Mouse (Mus musculus): Measurements from ENCODE around the gene Tlk1.

Tlk1 gene

DNA sequence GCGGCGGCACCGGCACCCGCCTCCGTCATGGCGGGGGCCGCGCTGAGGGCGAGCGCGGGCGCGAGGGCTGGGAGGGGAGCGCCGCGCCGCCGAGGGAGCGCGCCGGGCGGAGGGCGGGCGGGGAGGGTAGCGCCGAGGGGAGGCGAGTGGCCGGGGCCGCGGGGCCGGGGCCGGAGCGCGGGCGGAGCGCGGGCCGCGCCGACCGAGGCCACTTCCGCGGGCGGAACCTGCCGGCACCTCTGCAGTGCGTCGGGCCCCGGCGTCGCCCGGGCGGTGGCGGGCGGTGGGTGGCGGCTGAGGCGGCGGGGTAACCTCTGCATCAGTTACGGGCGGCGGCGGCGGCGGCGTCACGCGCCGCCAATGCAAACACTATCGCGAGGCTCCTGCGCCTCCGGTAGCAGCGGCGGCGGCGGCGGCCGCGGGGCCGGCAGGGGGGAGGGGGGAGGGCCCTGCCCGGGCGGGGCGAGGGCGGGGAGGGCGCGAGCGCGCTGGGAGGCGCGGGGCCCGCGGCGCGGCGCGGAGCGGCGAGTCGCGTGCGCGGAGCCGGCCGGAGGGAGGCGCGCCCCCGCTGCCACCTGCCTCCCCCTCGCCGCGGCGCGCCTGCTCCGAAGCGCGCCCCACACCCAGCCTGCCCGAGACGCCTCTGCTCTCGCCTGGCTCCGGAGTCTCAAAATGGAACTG, at the start of gene Tlk1:
Tlk1 (minus strand) TSS at position 358 of the 681 bp plus-strand sequence.
- no peaks in the 10 kb centered on the region for H3K27me3 ChIP-seq (ENCODE audit: control insufficient read depth, insufficient read depth, low read length, poor library complexity, severe bottlenecking)
- DNase-seq (ENCODE audit: low read depth, low spot score) = peak; percentile 90
- H3K36me3 ChIP-seq (ENCODE audit: control insufficient read depth, insufficient read depth, low read length, poor library complexity, severe bottlenecking) = no peaks in the 10 kb centered on the region

DNA sequence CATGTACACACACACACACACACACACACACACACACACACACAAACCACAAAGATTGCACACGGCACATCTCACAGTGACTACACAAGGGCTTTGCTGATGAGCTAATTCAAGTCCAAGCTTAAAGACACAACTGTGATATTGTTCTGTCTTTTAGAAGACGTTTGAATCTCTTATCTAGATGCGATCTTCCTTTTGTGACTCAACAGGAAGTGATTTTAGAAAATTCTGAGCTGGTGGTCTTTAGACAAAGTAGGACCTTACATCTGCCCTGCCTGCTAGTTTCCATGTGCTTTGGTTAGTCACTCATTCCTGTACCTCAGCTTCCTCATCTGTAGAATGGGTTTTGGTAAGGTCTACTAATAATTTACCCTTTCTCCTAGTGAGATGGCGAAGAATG, 49.6 kb upstream of the Tlk1 start:
- DNase-seq (ENCODE audit: low read depth, low spot score) = no peak
- H3K27me3 ChIP-seq (ENCODE audit: control insufficient read depth, insufficient read depth, low read length, poor library complexity, severe bottlenecking) = no peaks in the 10 kb centered on the region
- no peaks in the 10 kb centered on the region for H3K36me3 ChIP-seq (ENCODE audit: control insufficient read depth, insufficient read depth, low read length, poor library complexity, severe bottlenecking)

DNA sequence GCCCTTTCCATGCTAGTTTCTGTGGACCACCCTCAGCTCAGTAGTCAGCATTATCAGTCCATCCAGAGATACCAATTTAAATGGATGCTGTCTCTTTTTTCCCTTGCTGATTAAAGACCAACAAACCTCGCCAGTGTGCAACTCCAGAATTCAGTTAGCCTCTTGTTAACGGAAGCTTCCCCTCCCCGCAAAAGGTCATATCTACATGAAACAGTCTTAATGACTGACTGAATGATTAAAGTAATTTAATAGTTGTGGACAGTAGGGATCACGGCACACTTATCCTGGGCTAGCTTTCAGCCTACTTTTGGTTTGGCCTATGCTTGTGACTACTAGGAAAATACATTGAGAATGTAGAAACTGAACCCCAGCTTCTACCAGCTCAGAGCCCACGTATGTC, 47.6 kb upstream of the Tlk1 start:
- no peak for DNase-seq (ENCODE audit: low read depth, low spot score)
- Histone ChIP-seq H3K36me3 (ENCODE audit: control insufficient read depth, insufficient read depth, low read length, poor library complexity, severe bottlenecking) (no peaks in the 10 kb centered on the region), H3K27me3 (ENCODE audit: control insufficient read depth, insufficient read depth, low read length, poor library complexity, severe bottlenecking) (no peaks in the 10 kb centered on the region)

DNA sequence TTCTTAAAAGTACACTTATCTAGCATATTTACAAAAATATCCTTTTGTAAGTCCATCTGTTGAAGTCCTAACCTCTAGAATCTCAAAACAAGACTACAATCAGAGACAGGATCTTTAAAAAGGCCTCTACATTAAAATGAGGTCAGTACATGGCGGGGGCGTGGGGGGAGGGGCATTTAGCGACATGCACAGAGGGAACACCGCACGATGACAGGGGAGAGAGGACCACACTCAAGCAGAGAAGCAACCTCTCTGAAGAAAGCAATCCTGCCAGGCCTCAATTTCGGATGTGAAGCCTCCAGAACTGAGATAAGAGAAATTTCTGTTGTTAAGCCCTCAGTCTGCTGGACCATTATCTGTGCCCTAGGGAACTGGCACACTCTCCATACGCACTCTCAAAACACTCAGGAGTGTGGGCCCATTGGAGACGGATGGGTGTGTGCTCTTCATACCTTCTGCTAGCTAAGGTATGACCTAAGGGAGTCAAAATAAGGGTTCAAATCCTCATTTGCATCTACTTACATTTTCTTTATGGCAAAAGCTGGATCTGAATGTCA, 46.0 kb upstream of the Tlk1 start:
- no peak for DNase-seq (ENCODE audit: low read depth, low spot score)
- no peaks in the 10 kb centered on the region for H3K36me3 ChIP-seq (ENCODE audit: control insufficient read depth, insufficient read depth, low read length, poor library complexity, severe bottlenecking)
- no peaks in the 10 kb centered on the region for H3K27me3 ChIP-seq (ENCODE audit: control insufficient read depth, insufficient read depth, low read length, poor library complexity, severe bottlenecking)

DNA sequence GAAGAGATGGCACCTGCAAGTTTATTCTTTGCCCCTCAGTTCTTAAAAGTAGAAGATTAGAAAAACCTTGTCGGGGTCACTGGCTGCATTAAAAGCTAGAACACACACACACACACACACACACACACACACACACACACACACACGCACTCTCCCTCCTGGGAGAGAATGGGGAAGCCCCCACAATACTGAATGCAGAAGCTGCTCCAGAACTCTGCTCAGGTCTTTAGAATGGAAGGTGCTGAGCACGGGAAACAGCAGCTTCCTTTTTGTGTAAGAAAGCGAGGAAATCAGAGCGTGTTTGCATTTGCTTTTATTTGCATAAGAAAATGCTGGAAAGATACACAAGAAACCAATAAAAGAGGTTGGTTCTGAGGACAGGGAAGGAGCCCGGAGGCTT, 45.3 kb upstream of the Tlk1 start:
- Histone ChIP-seq H3K36me3 (ENCODE audit: control insufficient read depth, insufficient read depth, low read length, poor library complexity, severe bottlenecking) (no peaks in the 10 kb centered on the region), H3K27me3 (ENCODE audit: control insufficient read depth, insufficient read depth, low read length, poor library complexity, severe bottlenecking) (no peaks in the 10 kb centered on the region)
- DNase-seq (ENCODE audit: low read depth, low spot score) = peak; percentile 84

DNA sequence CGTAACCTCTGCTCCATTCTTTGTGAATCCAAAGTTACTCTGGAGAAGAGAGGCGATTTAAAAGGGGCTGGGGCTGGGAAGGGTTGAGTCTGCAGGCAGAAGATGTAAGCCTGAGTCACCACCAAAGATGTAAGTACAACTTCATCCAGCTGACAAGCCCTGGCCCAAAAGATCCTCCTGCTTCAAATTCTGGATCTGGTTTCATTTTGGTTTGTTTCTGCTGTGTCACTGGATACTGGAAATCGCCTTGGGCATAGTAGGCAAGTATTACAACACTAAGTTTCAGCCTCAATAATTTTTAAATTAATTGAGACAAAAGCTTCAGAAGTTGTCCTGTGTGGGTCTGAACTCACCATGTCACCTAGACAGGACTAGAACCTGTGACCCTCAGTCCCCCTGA, 43.6 kb upstream of the Tlk1 start:
- H3K36me3 ChIP-seq (ENCODE audit: control insufficient read depth, insufficient read depth, low read length, poor library complexity, severe bottlenecking) = no peaks in the 10 kb centered on the region
- DNase-seq (ENCODE audit: low read depth, low spot score) = no peak
- H3K27me3 ChIP-seq (ENCODE audit: control insufficient read depth, insufficient read depth, low read length, poor library complexity, severe bottlenecking) = no peaks in the 10 kb centered on the region

DNA sequence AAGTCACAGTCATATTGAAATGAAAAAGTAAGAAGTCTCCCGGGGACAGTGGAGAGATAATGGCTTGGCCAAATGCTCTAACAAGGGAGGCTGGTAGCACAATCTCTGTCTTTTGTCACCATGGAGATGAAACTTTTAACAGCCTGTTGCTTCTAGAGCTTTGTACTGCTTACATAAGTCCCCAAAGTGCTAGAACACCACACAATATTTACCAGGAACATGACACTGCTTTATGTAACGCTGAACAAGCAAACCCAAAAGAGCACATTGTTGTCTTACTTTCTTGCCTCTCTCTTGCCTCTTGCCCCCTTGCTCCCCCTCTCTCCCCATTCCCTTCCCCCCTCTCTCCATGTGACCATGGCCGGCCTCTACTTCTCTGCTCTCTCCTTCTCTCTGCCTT, 41.7 kb upstream of the Tlk1 start:
- DNase-seq (ENCODE audit: low read depth, low spot score) = no peak
- no peaks in the 10 kb centered on the region for H3K27me3 ChIP-seq (ENCODE audit: control insufficient read depth, insufficient read depth, low read length, poor library complexity, severe bottlenecking)
- H3K36me3 ChIP-seq (ENCODE audit: control insufficient read depth, insufficient read depth, low read length, poor library complexity, severe bottlenecking) = no peaks in the 10 kb centered on the region

DNA sequence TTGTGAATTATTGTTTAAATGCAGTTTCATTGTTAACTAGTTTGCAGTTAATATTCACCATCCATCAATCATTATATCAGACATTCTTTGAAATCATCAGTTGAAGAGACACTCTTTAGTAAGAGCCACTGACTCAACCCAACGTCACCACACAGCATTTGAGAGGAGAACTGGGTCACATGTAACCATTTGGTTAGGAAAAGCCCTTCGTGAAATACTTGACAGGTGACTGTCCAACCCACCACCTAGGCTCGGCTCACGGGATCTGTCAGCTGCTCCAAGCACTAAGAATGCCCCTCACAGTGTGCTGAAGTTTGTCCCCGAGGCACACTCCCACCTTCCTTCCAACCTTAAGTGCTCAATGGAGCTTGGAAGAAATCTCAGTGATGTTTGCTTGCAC, 37.4 kb upstream of the Tlk1 start:
- Histone ChIP-seq H3K36me3 (ENCODE audit: control insufficient read depth, insufficient read depth, low read length, poor library complexity, severe bottlenecking) (no peaks in the 10 kb centered on the region), H3K27me3 (ENCODE audit: control insufficient read depth, insufficient read depth, low read length, poor library complexity, severe bottlenecking) (no peaks in the 10 kb centered on the region)
- DNase-seq (ENCODE audit: low read depth, low spot score) = no peak

DNA sequence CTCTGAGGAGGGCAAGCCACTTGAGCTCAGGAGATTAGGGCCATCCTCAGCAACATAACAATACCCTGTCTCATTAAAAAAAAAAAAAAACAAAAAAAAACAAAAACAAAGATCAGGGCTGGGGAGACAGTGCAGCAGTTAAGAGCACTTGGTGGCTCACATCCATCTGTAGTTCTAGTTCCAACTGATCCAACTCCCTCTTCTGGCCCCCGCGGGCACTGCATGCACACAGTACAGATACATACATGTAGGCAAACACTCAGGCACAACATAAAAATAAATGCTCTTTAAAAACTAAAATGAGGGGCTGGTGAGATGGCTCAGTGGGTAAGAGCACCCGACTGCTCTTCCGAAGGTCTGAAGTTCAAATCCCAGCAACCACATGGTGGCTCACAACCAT, 34.2 kb upstream of the Tlk1 start:
- no peaks in the 10 kb centered on the region for H3K36me3 ChIP-seq (ENCODE audit: control insufficient read depth, insufficient read depth, low read length, poor library complexity, severe bottlenecking)
- peak; percentile 24 for DNase-seq (ENCODE audit: low read depth, low spot score)

DNA sequence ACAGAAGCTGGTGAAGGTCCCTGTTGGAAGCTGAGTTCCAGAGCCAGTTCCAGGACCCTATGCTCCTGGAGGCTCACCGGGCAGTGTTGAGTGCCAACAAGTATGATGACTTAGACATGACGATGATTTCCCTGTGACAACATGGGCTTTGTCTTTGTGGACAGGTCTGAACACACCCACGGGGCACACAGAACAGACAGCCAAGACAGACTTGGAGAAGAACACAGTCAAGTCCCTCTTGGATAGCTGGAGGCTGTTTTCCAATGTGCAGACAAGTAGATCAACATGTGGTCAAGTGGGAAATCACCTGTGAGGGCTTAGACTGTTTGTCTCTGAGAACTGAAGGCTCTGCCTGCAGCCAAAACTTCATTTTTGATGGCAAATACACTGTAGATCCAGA, 31.4 kb upstream of the Tlk1 start:
- no peaks in the 10 kb centered on the region for H3K27me3 ChIP-seq (ENCODE audit: control insufficient read depth, insufficient read depth, low read length, poor library complexity, severe bottlenecking)
- DNase-seq (ENCODE audit: low read depth, low spot score) = no peak
- no peaks in the 10 kb centered on the region for H3K36me3 ChIP-seq (ENCODE audit: control insufficient read depth, insufficient read depth, low read length, poor library complexity, severe bottlenecking)

More for the DNA sequence above, 34.2 kb upstream of the Tlk1 start:
- H3K27me3 ChIP-seq (ENCODE audit: control insufficient read depth, insufficient read depth, low read length, poor library complexity, severe bottlenecking) = no peaks in the 10 kb centered on the region

DNA sequence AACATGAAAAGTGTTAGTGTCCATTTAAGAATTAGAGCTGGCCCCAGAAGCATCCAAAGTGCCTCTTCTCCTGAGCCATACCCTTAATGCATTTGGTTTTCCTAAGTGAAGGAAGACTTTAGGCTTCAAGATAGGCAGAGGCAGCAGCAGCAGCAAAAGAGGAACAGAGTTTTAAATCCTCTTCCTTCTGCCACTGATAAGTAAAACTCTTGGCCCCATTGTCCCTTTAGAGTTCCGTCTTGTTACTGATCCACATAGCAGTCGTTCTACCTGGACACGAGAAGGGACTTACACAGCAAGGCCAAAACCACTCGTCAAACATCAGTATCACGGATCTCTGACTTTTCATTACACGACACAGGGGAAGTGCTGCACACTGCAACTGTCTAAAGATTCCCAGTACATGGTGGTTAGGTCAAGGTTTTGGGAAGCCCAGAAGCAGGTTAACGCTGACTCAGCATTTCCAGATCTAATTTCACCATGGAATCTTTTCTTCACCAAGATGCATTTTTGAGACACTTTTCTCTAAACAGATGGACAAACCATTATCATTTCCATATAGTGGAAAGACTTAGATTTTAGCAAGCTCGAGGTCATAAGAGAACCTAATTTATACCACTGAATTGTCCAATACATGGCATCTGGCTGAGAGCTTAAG, 28.8 kb upstream of the Tlk1 start:
- no peak for DNase-seq (ENCODE audit: low read depth, low spot score)
- Histone ChIP-seq H3K27me3 (ENCODE audit: control insufficient read depth, insufficient read depth, low read length, poor library complexity, severe bottlenecking) (no peaks in the 10 kb centered on the region), H3K36me3 (ENCODE audit: control insufficient read depth, insufficient read depth, low read length, poor library complexity, severe bottlenecking) (no peaks in the 10 kb centered on the region)

DNA sequence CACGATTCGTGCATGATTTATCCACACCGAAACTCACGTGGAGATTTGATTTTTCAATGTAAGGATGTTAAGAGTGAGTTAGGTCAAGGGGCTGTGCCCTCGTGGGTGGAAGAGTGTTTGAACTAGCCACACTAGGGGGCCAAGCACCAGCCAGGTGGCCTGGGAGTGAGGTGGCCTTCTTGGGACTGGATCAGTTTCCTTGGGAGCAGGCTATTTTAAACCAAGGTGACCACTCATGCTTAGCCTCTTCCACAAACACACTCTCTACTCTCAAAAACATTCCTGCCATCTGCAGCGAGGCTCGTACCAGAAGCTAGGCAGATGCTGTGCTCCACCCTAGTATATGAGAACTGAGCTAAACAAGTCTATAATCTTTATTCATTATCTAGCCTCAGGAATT, 27.8 kb upstream of the Tlk1 start:
- no peaks in the 10 kb centered on the region for H3K27me3 ChIP-seq (ENCODE audit: control insufficient read depth, insufficient read depth, low read length, poor library complexity, severe bottlenecking)
- H3K36me3 ChIP-seq (ENCODE audit: control insufficient read depth, insufficient read depth, low read length, poor library complexity, severe bottlenecking) = no peaks in the 10 kb centered on the region
- no peak for DNase-seq (ENCODE audit: low read depth, low spot score)

DNA sequence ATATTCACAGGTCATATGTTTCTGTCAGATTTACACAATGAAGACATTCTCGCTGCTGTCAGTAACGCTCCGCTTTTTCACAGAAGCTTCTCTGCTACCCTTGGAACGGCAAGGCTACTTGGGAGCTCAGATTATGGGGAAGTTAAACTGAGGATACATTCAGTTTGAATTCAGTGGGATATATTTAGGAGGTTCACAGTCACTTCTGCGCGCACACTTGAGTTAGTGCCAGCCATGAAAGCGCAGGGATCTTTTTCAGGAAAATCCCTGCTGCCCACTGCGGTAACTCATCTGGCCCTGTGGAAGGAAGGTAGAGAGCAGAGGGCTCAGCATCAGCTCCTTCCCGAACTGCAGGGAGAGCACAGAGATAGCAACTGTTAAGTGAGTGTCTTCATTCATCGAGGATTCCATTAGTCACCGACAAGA, 27.3 kb upstream of the Tlk1 start:
- Histone ChIP-seq H3K27me3 (ENCODE audit: control insufficient read depth, insufficient read depth, low read length, poor library complexity, severe bottlenecking) (no peaks in the 10 kb centered on the region), H3K36me3 (ENCODE audit: control insufficient read depth, insufficient read depth, low read length, poor library complexity, severe bottlenecking) (no peaks in the 10 kb centered on the region)
- DNase-seq (ENCODE audit: low read depth, low spot score) = no peak

DNA sequence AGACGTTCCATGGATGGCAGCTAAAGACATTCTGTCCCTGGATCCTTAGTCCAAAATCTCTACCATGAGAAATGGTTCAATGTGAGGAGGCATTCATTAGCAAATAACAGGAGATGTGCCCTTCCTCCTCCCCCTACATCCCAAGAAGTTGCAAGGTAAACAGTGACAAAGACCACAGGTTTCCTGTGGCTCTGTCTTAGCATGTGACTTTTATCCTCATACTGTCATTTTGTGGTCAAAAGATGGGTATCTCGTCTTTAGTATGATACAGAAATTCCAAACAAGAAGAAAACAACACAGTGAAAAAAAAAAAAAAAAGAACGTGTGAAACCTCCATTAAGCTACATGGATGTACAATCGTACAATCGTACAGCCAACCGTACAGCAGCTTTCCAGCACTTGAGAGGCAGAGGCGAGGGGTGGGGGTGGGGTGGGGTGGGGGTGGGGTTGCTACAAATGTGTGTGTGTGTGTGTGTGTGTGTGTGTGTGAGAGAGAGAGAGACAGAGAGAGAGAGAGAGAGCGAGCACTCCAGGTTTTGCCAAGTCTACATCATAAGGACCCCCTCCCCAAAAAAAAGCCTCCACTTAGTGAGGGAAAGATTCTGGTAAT, 26.8 kb upstream of the Tlk1 start:
- Histone ChIP-seq H3K36me3 (ENCODE audit: control insufficient read depth, insufficient read depth, low read length, poor library complexity, severe bottlenecking) (no peaks in the 10 kb centered on the region), H3K27me3 (ENCODE audit: control insufficient read depth, insufficient read depth, low read length, poor library complexity, severe bottlenecking) (no peaks in the 10 kb centered on the region)
- DNase-seq (ENCODE audit: low read depth, low spot score) = no peak

DNA sequence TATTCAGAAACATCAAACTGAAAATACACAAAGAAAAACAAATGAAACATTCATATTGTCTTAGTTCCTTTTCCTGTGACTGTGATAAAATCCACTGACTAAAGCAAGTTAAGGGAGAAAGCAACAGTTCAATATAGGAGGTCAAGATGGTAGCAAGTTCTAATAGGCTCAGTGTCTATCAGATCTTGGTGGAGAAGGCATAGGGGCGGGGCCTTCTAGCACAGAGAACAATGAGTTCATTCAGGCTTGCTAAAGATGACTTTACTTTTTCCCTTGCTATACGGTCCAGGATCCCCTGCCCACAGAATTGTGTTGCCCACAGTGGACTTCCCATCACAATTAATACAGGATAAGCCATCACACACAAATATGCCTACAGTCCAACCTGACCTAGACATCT, 20.3 kb upstream of the Tlk1 start:
- DNase-seq (ENCODE audit: low read depth, low spot score) = no peak
- H3K36me3 ChIP-seq (ENCODE audit: control insufficient read depth, insufficient read depth, low read length, poor library complexity, severe bottlenecking) = no peaks in the 10 kb centered on the region

More for the DNA sequence above, 20.3 kb upstream of the Tlk1 start:
- no peaks in the 10 kb centered on the region for H3K27me3 ChIP-seq (ENCODE audit: control insufficient read depth, insufficient read depth, low read length, poor library complexity, severe bottlenecking)
